ENCODE assay signal across 7 mouse cellular contexts in the genomic region with DNA sequence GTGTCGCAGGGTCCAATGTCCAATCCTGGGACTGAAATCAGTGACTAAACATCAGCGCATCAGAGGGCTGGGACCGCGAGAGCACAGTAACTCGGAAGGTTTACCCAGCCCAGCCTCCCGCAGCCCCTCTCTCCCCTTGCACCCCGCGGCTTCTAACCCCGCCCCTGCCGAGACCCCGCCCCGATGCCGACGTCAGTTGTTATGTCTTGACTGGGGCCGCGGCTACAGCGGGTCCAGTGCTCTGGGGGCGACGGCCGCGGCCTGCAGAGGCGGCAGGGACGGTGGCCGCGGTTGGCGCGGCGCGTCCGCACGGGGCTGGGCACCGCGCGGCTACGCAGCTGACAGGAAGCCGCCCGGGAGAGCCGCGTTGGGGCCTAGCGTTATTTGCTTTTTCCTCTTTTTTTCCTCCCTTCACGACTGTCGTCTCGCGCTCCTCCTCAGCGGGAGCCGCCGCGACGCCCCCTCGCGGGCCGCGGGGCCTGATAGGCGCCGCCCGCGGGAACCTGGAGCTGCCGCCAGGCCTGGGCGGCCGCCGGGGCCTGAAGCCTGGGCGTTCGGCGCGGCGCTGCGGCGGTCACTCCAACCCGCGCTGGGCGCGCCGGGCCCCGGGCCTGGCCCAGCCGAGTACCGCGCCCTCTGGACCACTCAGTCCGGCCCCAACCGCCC. TPM values are rescaled to one million over a fixed set of nuclear protein-coding genes. Genes with fewer than 3 reads are reported as not detected.
A peak's percentile ranks its signal among the peaks of the same experiment; 100 is the strongest.
DNase-seq lines count a peak whose midpoint lies in the region; ATAC-seq and TF ChIP-seq lines count a peak whose summit lies in the region.

Rnf103 (plus strand) TSS at position 220 of the 666 bp plus-strand sequence.

- TF ChIP-seq POLR2A in small intestine, adult 2 months (IDR thresholded peaks at IDR 0.05; ENCODE audit: low read depth, low read length): peak; percentile 99

- H3K9ac ChIP-seq in intestine, postnatal 0 days (ENCODE audit: low read depth, low read length): peak within 1 kb of the TSS; percentile 98
- peak within 1 kb of the TSS; percentile 97 for H3K9ac ChIP-seq in midbrain, embryonic 12.5 days (replicated peaks)

- peak; percentile 58 for TF ChIP-seq CTCF in intestine, postnatal 0 days (IDR thresholded peaks at IDR 0.05; ENCODE audit: low read depth)
- TF ChIP-seq CTCF in small intestine, adult 2 months (IDR thresholded peaks at IDR 0.05; ENCODE audit: extremely low read depth, insufficient read length, insufficient replicate concordance, low read depth, low read length): peak; percentile 33; the same call in 1 of the 2 replicates

- H3K27ac ChIP-seq in intestine, postnatal 0 days (ENCODE audit: low read depth, low read length): peak within 1 kb of the TSS; percentile 100
- peak within 1 kb of the TSS; percentile 99 for H3K27ac ChIP-seq in midbrain, embryonic 12.5 days (replicated peaks)
- H3K27ac ChIP-seq in small intestine, adult 2 months (ENCODE audit: insufficient read depth, low read depth, low read length): peak within 1 kb of the TSS; percentile 96

- peaks cover 10% of the 10 kb centered on the region; the same call in 1 of the 2 replicates for H3K36me3 ChIP-seq in intestine, postnatal 0 days (ENCODE audit: control insufficient read depth, insufficient read depth)
- peaks cover 10% of the 10 kb centered on the region; the same call in 1 of the 2 replicates for H3K36me3 ChIP-seq in midbrain, embryonic 12.5 days
- peaks cover 11% of the 10 kb centered on the region for H3K36me3 ChIP-seq in small intestine, adult 2 months (ENCODE audit: control insufficient read depth, insufficient read depth, low read length)

- H3K9me3 ChIP-seq in intestine, postnatal 0 days (ENCODE audit: control insufficient read depth): no peaks in the 10 kb centered on the region
- no peaks in the 10 kb centered on the region for H3K9me3 ChIP-seq in midbrain, embryonic 12.5 days

- ATAC-seq in intestine, postnatal 0 days: peak; percentile 95
- ATAC-seq in midbrain, embryonic 12.5 days (ENCODE audit: low FRiP score, low read depth): peak; percentile 97

- intact Hi-C loops in left cerebral cortex, postnatal 4 days (cut with DNase I): loop anchor here (5.0 kb wide), 1 partner anchor 52 kb away; the partner anchor contains the start of gene Rmnd5a

- no peaks in the 10 kb centered on the region for H3K27me3 ChIP-seq in intestine, postnatal 0 days (replicated peaks; ENCODE audit: control insufficient read depth, insufficient read depth, low read length)
- no peaks in the 10 kb centered on the region for H3K27me3 ChIP-seq in midbrain, embryonic 12.5 days
- H3K27me3 ChIP-seq in small intestine, adult 2 months (ENCODE audit: control insufficient read depth, insufficient read depth, low read length): no peaks in the 10 kb centered on the region

- 0% methylated on average over 50 of the region's 79 CpGs for WGBS in intestine, postnatal 0 days
- WGBS in midbrain, embryonic 12.5 days: under 1% methylated on average over 65 of the region's 79 CpGs
- under 1% methylated on average over 75 of the region's 79 CpGs for WGBS in small intestine, adult 2 months

- H3K4me1 ChIP-seq in intestine, postnatal 0 days (replicated peaks; ENCODE audit: control insufficient read depth, insufficient read depth, low read length): no peaks in the 10 kb centered on the region
- peaks cover 8% of the 10 kb centered on the region for H3K4me1 ChIP-seq in midbrain, embryonic 12.5 days
- H3K4me1 ChIP-seq in small intestine, adult 2 months (ENCODE audit: control insufficient read depth, insufficient read depth, insufficient read length, low read length): peaks cover 8% of the 10 kb centered on the region; the same call in 1 of the 2 replicates

- peak; percentile 88 for DNase-seq in adrenal gland, adult 8-10 months
- peak; percentile 99 for DNase-seq in embryo, embryonic 9.5 days (ENCODE audit: extremely low spot score)
- DNase-seq in gonadal fat pad, adult 2 months (ENCODE audit: low read depth): no peak
- DNase-seq in left cerebral cortex, postnatal 4 days: peak; percentile 98

- H3K4me3 ChIP-seq in intestine, postnatal 0 days (ENCODE audit: low read depth, low read length): peak within 1 kb of the TSS; percentile 93
- peak within 1 kb of the TSS; percentile 90 for H3K4me3 ChIP-seq in midbrain, embryonic 12.5 days
- peak within 1 kb of the TSS; percentile 82 for H3K4me3 ChIP-seq in small intestine, adult 2 months (ENCODE audit: low read depth, low read length)

- H3K4me2 ChIP-seq in intestine, postnatal 0 days (replicated peaks; ENCODE audit: low read depth): peak within 1 kb of the TSS; percentile 64
- H3K4me2 ChIP-seq in midbrain, embryonic 12.5 days (replicated peaks): peak within 1 kb of the TSS; percentile 65

RNA-seq across cellular contexts. Expression of gene Rnf103, which starts in this region (rescaled TPM):
- total RNA-seq in adrenal gland, adult 8-10 months (2022): 10 to 100 TPM; 38.7 to 47.8 (median 43.5) TPM
- 10.9 and 17.7 TPM in 2 replicates for polyA plus RNA-seq in gonadal fat pad, adult 2 months (2012; rRNA removed)
- polyA plus RNA-seq in intestine, postnatal 0 days (2015; fragmentation: Nextera tagmentation; extraction: Ambion mirVana): 44.2 and 45.3 TPM in 2 replicates
- 10 to 100 TPM; 43.9 to 45.4 TPM for total RNA-seq in left cerebral cortex, postnatal 4 days (2021)
- 25.0 and 27.4 TPM in 2 replicates for polyA plus RNA-seq in midbrain, embryonic 12.5 days (2016; fragmentation: Nextera tagmentation; extraction: Ambion mirVana)
- 22.1 and 67.6 TPM in 2 replicates for polyA plus RNA-seq in small intestine, adult 2 months (2012; rRNA removed)
